Comparison of ENCODE assay signal across 7 mouse cellular contexts in the genomic region with DNA sequence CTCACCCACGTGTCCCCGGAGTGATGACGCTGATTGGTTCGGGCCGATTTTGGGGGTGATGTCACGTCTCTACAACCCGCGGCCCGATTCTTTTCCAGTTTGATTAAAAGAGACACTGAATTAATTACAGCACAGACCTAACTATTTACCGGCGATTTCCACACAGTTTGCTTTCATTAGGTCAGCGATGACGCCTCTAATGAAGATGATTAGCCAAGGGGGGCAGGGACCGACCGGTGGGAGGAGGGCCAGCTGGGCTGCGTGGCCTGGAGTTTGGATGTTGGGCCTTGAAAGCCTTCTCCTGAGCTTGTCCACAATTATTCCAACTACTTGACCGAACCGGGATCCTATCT. TPM values are rescaled to one million over a fixed set of nuclear protein-coding genes. Genes with fewer than 3 reads are reported as not detected.
DNase-seq lines count a peak whose midpoint lies in the region; ATAC-seq and TF ChIP-seq lines count a peak whose summit lies in the region.

TSS of gene Barhl1 (minus strand) at position 156 of the 353 bp plus-strand sequence.

- H3K27ac ChIP-seq in lung, embryonic 15.5 days = no peak within 1 kb of the TSS
- no peak within 1 kb of the TSS for H3K27ac ChIP-seq in intestine, postnatal 0 days (ENCODE audit: low read depth, low read length)
- H3K27ac ChIP-seq in stomach, embryonic 15.5 days = no peak within 1 kb of the TSS

- 0 out of 2 replicates have a peak within 1 kb of the TSS, but pooled peaks have one; percentile 4 for H3K4me3 ChIP-seq in lung, embryonic 15.5 days
- H3K4me3 ChIP-seq in intestine, postnatal 0 days (ENCODE audit: low read depth, low read length) = peak within 1 kb of the TSS; percentile 27
- no peak within 1 kb of the TSS for H3K4me3 ChIP-seq in stomach, embryonic 15.5 days (replicated peaks)

- H3K4me2 ChIP-seq in lung, embryonic 15.5 days = peak within 1 kb of the TSS; percentile 31; the same call in 1 of the 2 replicates
- H3K4me2 ChIP-seq in intestine, postnatal 0 days (replicated peaks; ENCODE audit: low read depth) = peak within 1 kb of the TSS; percentile 48
- H3K4me2 ChIP-seq in stomach, embryonic 15.5 days = peak within 1 kb of the TSS; percentile 23; the same call in 1 of the 2 replicates

- ATAC-seq in lung, embryonic 15.5 days (ENCODE audit: borderline replicate concordance, extremely low read depth, low FRiP score, low TSS enrichment) = no peak
- no peak for ATAC-seq in intestine, postnatal 0 days
- no peak for ATAC-seq in stomach, embryonic 15.5 days (ENCODE audit: insufficient read depth, low FRiP score, low read depth)
- ATAC-seq in activated CD4-positive, CD25-positive, alpha-beta regulatory T cell, adult 4 months = no peak

- no peaks in the 10 kb centered on the region for H3K9me3 ChIP-seq in lung, embryonic 15.5 days
- no peaks in the 10 kb centered on the region for H3K9me3 ChIP-seq in intestine, postnatal 0 days (ENCODE audit: control insufficient read depth)
- H3K9me3 ChIP-seq in stomach, embryonic 15.5 days = no peaks in the 10 kb centered on the region

- no peak within 1 kb of the TSS for H3K9ac ChIP-seq in lung, embryonic 15.5 days
- no peak within 1 kb of the TSS for H3K9ac ChIP-seq in intestine, postnatal 0 days (ENCODE audit: low read depth, low read length)
- no peak within 1 kb of the TSS for H3K9ac ChIP-seq in stomach, embryonic 15.5 days

- DNase-seq in lung, postnatal 36 days = no peak
- peak; percentile 86 to 88 for DNase-seq in cerebellum, postnatal 10 days
- DNase-seq in spleen, adult 12 weeks (ENCODE audit: low spot score) = no peak

- H3K4me1 ChIP-seq in lung, embryonic 15.5 days = peaks cover 6% of the 10 kb centered on the region; the same call in 1 of the 2 replicates
- H3K4me1 ChIP-seq in intestine, postnatal 0 days (replicated peaks; ENCODE audit: control insufficient read depth, insufficient read depth, low read length) = no peaks in the 10 kb centered on the region
- H3K4me1 ChIP-seq in stomach, embryonic 15.5 days = 0 out of 2 replicates have a peak, but pooled peaks cover 4% of the 10 kb centered on the region

- H3K36me3 ChIP-seq in lung, embryonic 15.5 days = no peaks in the 10 kb centered on the region
- no peaks in the 10 kb centered on the region for H3K36me3 ChIP-seq in intestine, postnatal 0 days (ENCODE audit: control insufficient read depth, insufficient read depth)
- no peaks in the 10 kb centered on the region for H3K36me3 ChIP-seq in stomach, embryonic 15.5 days

- H3K27me3 ChIP-seq in lung, embryonic 15.5 days = peaks cover 97% of the 10 kb centered on the region
- H3K27me3 ChIP-seq in intestine, postnatal 0 days (replicated peaks; ENCODE audit: control insufficient read depth, insufficient read depth, low read length) = peaks cover 91% of the 10 kb centered on the region
- peaks cover 87% of the 10 kb centered on the region for H3K27me3 ChIP-seq in stomach, embryonic 15.5 days (replicated peaks)

- no peak for TF ChIP-seq CTCF in intestine, postnatal 0 days (IDR thresholded peaks at IDR 0.05; ENCODE audit: low read depth)

- 4% methylated on average over 18 of the region's 18 CpGs for WGBS in lung, embryonic 15.5 days
- 4% methylated on average over 18 of the region's 18 CpGs for WGBS in intestine, postnatal 0 days
- 2% methylated on average over 18 of the region's 18 CpGs for WGBS in stomach, embryonic 15.5 days

RNA-seq across cellular contexts. Expression of gene Barhl1, which starts in this region (rescaled TPM):
- not detected in 2 replicates for polyA plus RNA-seq in lung, embryonic 15.5 days (2015; fragmentation: Nextera tagmentation; extraction: Ambion mirVana)
- not detected in 2 replicates for polyA plus RNA-seq in intestine, postnatal 0 days (2015; fragmentation: Nextera tagmentation; extraction: Ambion mirVana)
- 0.12 TPM in 1 of 2 replicates, not detected in the other for polyA plus RNA-seq in stomach, embryonic 15.5 days (2015; fragmentation: Nextera tagmentation; extraction: Ambion mirVana)
- polyA plus RNA-seq in activated CD4-positive, CD25-positive, alpha-beta regulatory T cell, adult 4 months (2017; shearing (Covaris generic)) = not detected

Comparison
In these comparisons a context has a peak if more than half of its experiments do, and no peak if none do; other contexts are left out.
1. DNase-seq: peak in cerebellum, postnatal 10 days (2 of 2); none in lung, postnatal 36 days (single experiment) and spleen, adult 12 weeks (single experiment).
2. Peak in every context shown above with its lines, with median percentiles within 50 percentile points of each other: H3K4me2 ChIP-seq.